Mouse (Mus musculus) spleen, postnatal 14 days (tissue): ENCODE measurements at regions not wholly inside any gene's neighbourhood (a gene's known extent, or its start where the extent isn't known, plus 50 kb on each side); places are given as distances from the start of the nearest gene placed in this dataset.

ENCODE experiments used
- DNase-seq, 2 experiments: peaks; one replicate each; pipeline ENCODE4 v3.0.0; 2021 to 2022; ENCODE audit warnings: low spot score in 2 of 2

GRCm38 (mm10) chr10:8071858-8072257 lies 115.8 kb upstream of the Tab2 start:
- no peak for DNase-seq

GRCm38 (mm10) chr10:8070472-8070871 lies 114.4 kb upstream of the Tab2 start:
- DNase-seq, result no peak

GRCm38 (mm10) chr10:8066926-8067325 lies 110.9 kb upstream of the Tab2 start:
- DNase-seq, result no peak

- DNase-seq, result peak in 1 of 2 experiments; percentile 22
Observed at GRCm38 (mm10) chr10:8065746-8066145, 109.7 kb upstream of the Tab2 start.

GRCm38 (mm10) chr10:8064281-8064680 lies 108.3 kb upstream of the Tab2 start:
- no peak for DNase-seq

- DNase-seq, result no peak
Observed at GRCm38 (mm10) chr10:8063458-8064090, 107.5 kb upstream of the Tab2 start.

- DNase-seq, result no peak
Observed at GRCm38 (mm10) chr10:8060987-8061386, 105.0 kb upstream of the Tab2 start.

GRCm38 (mm10) chr10:8059769-8060168 lies 103.7 kb upstream of the Tab2 start:
- no peak for DNase-seq

- no peak for DNase-seq
Observed at GRCm38 (mm10) chr10:8057855-8058254, 101.8 kb upstream of the Tab2 start.

- DNase-seq, result no peak
Observed at GRCm38 (mm10) chr10:8055293-8055692, 99.3 kb upstream of the Tab2 start.

- no peak for DNase-seq
Observed at GRCm38 (mm10) chr10:8043416-8044163, 87.6 kb upstream of the Tab2 start.

- no peak for DNase-seq
Observed at GRCm38 (mm10) chr10:8042306-8042705, 86.3 kb upstream of the Tab2 start.

- DNase-seq, result no peak
Observed at GRCm38 (mm10) chr10:8041790-8042189, 85.8 kb upstream of the Tab2 start.

GRCm38 (mm10) chr10:8037986-8038631 lies 82.1 kb upstream of the Tab2 start:
- DNase-seq, result no peak

- no peak for DNase-seq
Observed at GRCm38 (mm10) chr10:8036293-8036692, 80.3 kb upstream of the Tab2 start.

GRCm38 (mm10) chr10:8035310-8035709 lies 79.3 kb upstream of the Tab2 start:
- DNase-seq, result no peak

- no peak for DNase-seq
Observed at GRCm38 (mm10) chr10:8032203-8032602, 76.2 kb upstream of the Tab2 start.

- no peak for DNase-seq
Observed at GRCm38 (mm10) chr10:8028840-8029239, 72.8 kb upstream of the Tab2 start.

- DNase-seq, result no peak
Observed at GRCm38 (mm10) chr10:8027023-8027422, 71.0 kb upstream of the Tab2 start.

- no peak for DNase-seq
Observed at GRCm38 (mm10) chr10:8023741-8024140, 67.7 kb upstream of the Tab2 start.

GRCm38 (mm10) chr10:8021971-8022370 lies 65.9 kb upstream of the Tab2 start:
- DNase-seq, result no peak

- DNase-seq, result no peak
Observed at GRCm38 (mm10) chr10:8020916-8021705, 65.1 kb upstream of the Tab2 start.
